Mouse (Mus musculus): ENCODE results near the gene Ikzf5. TPM values are rescaled to one million over a fixed set of nuclear protein-coding genes. Genes with fewer than 3 reads are reported as not detected.

Ikzf5 gene
- polyA plus RNA-seq, 1 experiment: 4.3 TPM

DNA sequence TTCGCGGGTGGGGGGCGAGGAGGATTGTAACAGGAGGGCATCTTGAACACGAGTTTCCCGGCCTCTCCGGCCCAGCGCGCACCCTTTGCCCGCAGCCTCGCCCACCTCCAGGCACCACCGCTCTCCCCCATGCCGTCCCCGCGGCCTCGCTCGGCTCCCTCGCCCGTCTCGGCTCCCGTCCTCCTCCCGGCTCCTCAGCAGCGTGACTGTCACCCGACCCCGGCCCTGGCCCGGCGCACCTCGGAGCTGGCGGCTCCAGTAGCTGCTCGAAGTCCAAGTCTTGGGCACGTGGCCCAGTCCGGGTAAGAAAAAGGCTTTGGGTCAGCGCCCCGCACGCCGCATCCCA lies 48.1 kb downstream of the Ikzf5 start:
- no peak for TF ChIP-seq E2F4 (IDR thresholded peaks at IDR 0.05; ENCODE audit: insufficient read depth)
- TF ChIP-seq SRF (IDR thresholded peaks at IDR 0.05; ENCODE audit: control insufficient read depth, insufficient read length, low read depth): no peak
- no peak for TF ChIP-seq MYOG (IDR thresholded peaks at IDR 0.05; ENCODE audit: control insufficient read depth in 1 of 3, insufficient read depth in 1 of 3, insufficient read length in 2 of 3, low read depth in 2 of 3)
- no peak for TF ChIP-seq MYOD1 (IDR thresholded peaks at IDR 0.05; ENCODE audit: control insufficient read depth in 1 of 3, insufficient read length in 2 of 3, low read depth in 2 of 3)
- TF ChIP-seq POLR2AphosphoS2 (IDR thresholded peaks at IDR 0.05; ENCODE audit: insufficient read length, low read depth): no peak
- no peak for TF ChIP-seq CEBPB (IDR thresholded peaks at IDR 0.05; ENCODE audit: insufficient read depth, poor library complexity, severe bottlenecking)
- TF ChIP-seq POLR2A (IDR thresholded peaks at IDR 0.05; ENCODE audit: insufficient read length, low read depth): no peak
- TF ChIP-seq MAX (IDR thresholded peaks at IDR 0.05; ENCODE audit: low read depth): no peak
- TF ChIP-seq REST (IDR thresholded peaks at IDR 0.05; ENCODE audit: insufficient read depth, insufficient read length): no peak
- no peak for TF ChIP-seq TCF12 (IDR thresholded peaks at IDR 0.05; ENCODE audit: insufficient read depth, poor library complexity, severe bottlenecking)
- TF ChIP-seq TCF3 (IDR thresholded peaks at IDR 0.05; ENCODE audit: insufficient read length, low read depth): no peak
- TF ChIP-seq USF1 (IDR thresholded peaks at IDR 0.05; ENCODE audit: low read depth): no peak
- peaks cover 5% of the 10 kb centered on the region for H3K36me3 ChIP-seq (ENCODE audit: control insufficient read depth, insufficient read depth)

DNA sequence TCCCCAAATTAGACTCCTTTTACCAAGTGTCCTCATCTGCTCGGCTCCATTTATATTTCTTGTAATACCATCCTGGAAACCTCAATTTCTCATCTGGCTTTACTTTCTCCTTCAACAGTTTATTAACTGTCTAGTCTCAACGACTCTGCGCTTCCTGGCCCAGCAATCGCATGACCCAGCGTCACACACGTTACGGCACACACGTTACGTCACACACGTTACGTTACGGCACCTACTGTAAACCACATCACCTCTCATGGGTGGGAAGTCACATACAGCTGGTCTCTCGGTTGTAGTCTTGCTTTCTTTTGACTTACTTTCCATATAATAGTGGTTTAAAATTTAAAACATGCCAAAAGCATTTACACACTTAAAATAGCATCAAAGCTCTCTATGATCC lies 54.2 kb downstream of the Ikzf5 start:
- Histone ChIP-seq H3ac (ENCODE audit: control insufficient read depth, insufficient read length) (no peak overlapping the region), H3K36me3 (ENCODE audit: control insufficient read depth, insufficient read depth) (peaks cover 21% of the 10 kb centered on the region), H3K4me2 (ENCODE audit: low read depth) (no peak overlapping the region), H3K4me3 (no peak overlapping the region), H3K79me2 (ENCODE audit: control insufficient read depth, insufficient read depth) (peaks cover 6% of the 10 kb centered on the region), H3K27me3 (ENCODE audit: control insufficient read depth, insufficient read depth, insufficient read length) (no peaks in the 10 kb centered on the region)
- no peak for TF ChIP-seq CEBPB (IDR thresholded peaks at IDR 0.05; ENCODE audit: insufficient read depth, poor library complexity, severe bottlenecking)
- no peak for TF ChIP-seq REST (IDR thresholded peaks at IDR 0.05; ENCODE audit: insufficient read depth, insufficient read length)
- no peak for TF ChIP-seq SRF (IDR thresholded peaks at IDR 0.05; ENCODE audit: control insufficient read depth, insufficient read length, low read depth)
- no peak for TF ChIP-seq TCF12 (IDR thresholded peaks at IDR 0.05; ENCODE audit: insufficient read depth, poor library complexity, severe bottlenecking)
- no peak for TF ChIP-seq MYOD1 (IDR thresholded peaks at IDR 0.05; ENCODE audit: control insufficient read depth in 1 of 3, insufficient read length in 2 of 3, low read depth in 2 of 3)
- no peak for TF ChIP-seq MAX (IDR thresholded peaks at IDR 0.05; ENCODE audit: low read depth)
- no peak for TF ChIP-seq POLR2A (IDR thresholded peaks at IDR 0.05; ENCODE audit: insufficient read length, low read depth)
- no peak for TF ChIP-seq USF1 (IDR thresholded peaks at IDR 0.05; ENCODE audit: low read depth)
- TF ChIP-seq POLR2AphosphoS2 (IDR thresholded peaks at IDR 0.05; ENCODE audit: insufficient read length, low read depth): no peak
- no peak for TF ChIP-seq E2F4 (IDR thresholded peaks at IDR 0.05; ENCODE audit: insufficient read depth)
- no peak for TF ChIP-seq TCF3 (IDR thresholded peaks at IDR 0.05; ENCODE audit: insufficient read length, low read depth)
- no peak for TF ChIP-seq MYOG (IDR thresholded peaks at IDR 0.05; ENCODE audit: control insufficient read depth in 1 of 3, insufficient read depth in 1 of 3, insufficient read length in 2 of 3, low read depth in 2 of 3)

More for the DNA sequence above, 48.1 kb downstream of the Ikzf5 start:
- H3ac ChIP-seq (ENCODE audit: control insufficient read depth, insufficient read length): peak overlapping the region; percentile 57
- H3K4me2 ChIP-seq (ENCODE audit: low read depth): peak overlapping the region; percentile 87
- peak overlapping the region; percentile 70 for H3K4me3 ChIP-seq
- peaks cover 16% of the 10 kb centered on the region for H3K79me2 ChIP-seq (ENCODE audit: control insufficient read depth, insufficient read depth)
- H3K27me3 ChIP-seq (ENCODE audit: control insufficient read depth, insufficient read depth, insufficient read length): no peaks in the 10 kb centered on the region

DNA sequence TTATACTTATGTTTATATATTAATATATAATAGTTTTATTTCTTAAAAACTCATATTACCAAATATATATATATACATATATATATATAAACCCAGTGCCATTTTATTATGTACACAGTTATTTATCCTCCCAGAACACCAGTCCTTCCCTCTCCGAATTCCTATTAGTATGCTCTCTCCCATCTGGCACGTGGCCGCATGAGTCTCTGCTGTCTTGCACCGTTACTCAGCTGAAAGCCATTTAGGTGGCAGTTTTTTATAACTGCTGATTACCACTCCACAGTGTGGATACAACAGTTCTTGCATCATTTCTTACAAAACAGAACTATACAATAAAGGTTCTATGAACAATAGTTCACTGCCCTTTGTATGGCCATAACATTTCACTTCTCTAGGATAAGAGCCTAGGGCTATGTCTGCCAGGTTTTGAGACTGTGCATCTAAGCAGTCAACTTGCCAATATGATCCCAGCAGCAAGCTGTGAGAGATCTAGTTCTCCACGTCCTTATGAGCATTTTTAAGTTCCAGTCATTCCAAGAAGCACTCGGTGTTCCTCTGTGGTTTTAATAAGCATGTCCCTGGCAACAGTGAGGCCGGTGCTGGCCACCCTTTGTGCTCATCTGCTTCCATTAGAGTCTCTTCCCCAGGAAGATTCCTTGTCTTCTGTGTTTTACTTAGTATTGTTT lies 64.3 kb downstream of the Ikzf5 start:
- no peak overlapping the region for H3K4me2 ChIP-seq (ENCODE audit: low read depth)
- TF ChIP-seq TCF12 (IDR thresholded peaks at IDR 0.05; ENCODE audit: insufficient read depth, poor library complexity, severe bottlenecking): no peak
- no peaks in the 10 kb centered on the region for H3K79me2 ChIP-seq (ENCODE audit: control insufficient read depth, insufficient read depth)
- H3K27me3 ChIP-seq (ENCODE audit: control insufficient read depth, insufficient read depth, insufficient read length): no peaks in the 10 kb centered on the region
- peaks cover 28% of the 10 kb centered on the region for H3K36me3 ChIP-seq (ENCODE audit: control insufficient read depth, insufficient read depth)
- no peak overlapping the region for H3K4me3 ChIP-seq
- no peak overlapping the region for H3ac ChIP-seq (ENCODE audit: control insufficient read depth, insufficient read length)

Other genes starting within 250 kb of the Ikzf5 start
- 0.04 TPM for gene 5430419D17Rik, start 236.1 kb downstream of the Ikzf5 start, polyA plus RNA-seq (2012; fragmentation: generic; extraction: Trizol)
- gene Cuzd1, start 88.2 kb downstream of the Ikzf5 start, polyA plus RNA-seq (2012; fragmentation: generic; extraction: Trizol): not detected
- not detected for gene Fam24b, start 81.0 kb downstream of the Ikzf5 start, polyA plus RNA-seq (2012; fragmentation: generic; extraction: Trizol)
- not detected for gene Fam24a, start 76.7 kb downstream of the Ikzf5 start, polyA plus RNA-seq (2012; fragmentation: generic; extraction: Trizol)
- 9.7 TPM for gene 2310057M21Rik, start 47.8 kb downstream of the Ikzf5 start, polyA plus RNA-seq (2012; fragmentation: generic; extraction: Trizol)
- gene Pstk, start 39.4 kb downstream of the Ikzf5 start, polyA plus RNA-seq (2012; fragmentation: generic; extraction: Trizol): 19.6 TPM
- gene Acadsb, start 80 bp upstream of the Ikzf5 start, polyA plus RNA-seq (2012; fragmentation: generic; extraction: Trizol): 14.7 TPM
- 0.36 TPM for gene Hmx3, start 132.3 kb upstream of the Ikzf5 start, polyA plus RNA-seq (2012; fragmentation: generic; extraction: Trizol)
- gene Hmx2, start 138.3 kb upstream of the Ikzf5 start, polyA plus RNA-seq (2012; fragmentation: generic; extraction: Trizol): 0.76 TPM
- gene Bub3, start 149.7 kb upstream of the Ikzf5 start, polyA plus RNA-seq (2012; fragmentation: generic; extraction: Trizol): 99.7 TPM